Mouse (Mus musculus) induced T-regulatory cell, adult 2 months (primary cell): ENCODE results near the gene Tarbp2.
A peak's percentile ranks its signal among the peaks of the same experiment; 100 is the strongest.

ENCODE experiments used
- DNase-seq: peaks from one replicate; pipeline ENCODE4 v3.0.0-alpha.2; 2012; ENCODE audit warnings: low read depth

Tarbp2 gene

GRCm38 (mm10) chr15:102526111-102527002 is 8.4 kb downstream of the Tarbp2 start:
- DNase-seq, result no peak

- peak; percentile 47 for DNase-seq
These were observed 9.9 kb downstream of the Tarbp2 start for GRCm38 (mm10) chr15:102527936-102528335.

GRCm38 (mm10) chr15:102528396-102528795 is 10.4 kb downstream of the Tarbp2 start:
- no peak for DNase-seq

DNA sequence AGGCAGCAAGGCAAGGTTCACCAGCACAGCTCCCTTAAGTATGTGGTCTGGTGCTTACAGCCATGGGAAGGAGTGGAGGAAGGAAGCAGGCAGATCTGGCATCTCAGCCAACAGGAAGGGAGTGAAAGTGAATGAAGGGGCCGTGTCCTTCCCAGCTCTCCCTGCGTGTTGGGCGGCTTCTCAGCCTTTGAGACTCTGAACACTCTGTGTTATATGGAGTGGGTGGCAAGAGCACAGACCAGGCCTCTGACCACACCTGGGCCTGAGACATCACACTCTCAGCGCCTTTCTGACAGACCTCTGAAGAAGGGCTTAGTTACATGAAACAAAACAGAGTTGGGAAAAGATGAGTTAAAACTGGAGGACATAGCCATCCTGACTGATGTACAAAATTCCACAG is 12.6 kb downstream of the Tarbp2 start:
- DNase-seq, result no peak

- no peak for DNase-seq
These were observed 13.6 kb downstream of the Tarbp2 start for GRCm38 (mm10) chr15:102531586-102531985.

DNA sequence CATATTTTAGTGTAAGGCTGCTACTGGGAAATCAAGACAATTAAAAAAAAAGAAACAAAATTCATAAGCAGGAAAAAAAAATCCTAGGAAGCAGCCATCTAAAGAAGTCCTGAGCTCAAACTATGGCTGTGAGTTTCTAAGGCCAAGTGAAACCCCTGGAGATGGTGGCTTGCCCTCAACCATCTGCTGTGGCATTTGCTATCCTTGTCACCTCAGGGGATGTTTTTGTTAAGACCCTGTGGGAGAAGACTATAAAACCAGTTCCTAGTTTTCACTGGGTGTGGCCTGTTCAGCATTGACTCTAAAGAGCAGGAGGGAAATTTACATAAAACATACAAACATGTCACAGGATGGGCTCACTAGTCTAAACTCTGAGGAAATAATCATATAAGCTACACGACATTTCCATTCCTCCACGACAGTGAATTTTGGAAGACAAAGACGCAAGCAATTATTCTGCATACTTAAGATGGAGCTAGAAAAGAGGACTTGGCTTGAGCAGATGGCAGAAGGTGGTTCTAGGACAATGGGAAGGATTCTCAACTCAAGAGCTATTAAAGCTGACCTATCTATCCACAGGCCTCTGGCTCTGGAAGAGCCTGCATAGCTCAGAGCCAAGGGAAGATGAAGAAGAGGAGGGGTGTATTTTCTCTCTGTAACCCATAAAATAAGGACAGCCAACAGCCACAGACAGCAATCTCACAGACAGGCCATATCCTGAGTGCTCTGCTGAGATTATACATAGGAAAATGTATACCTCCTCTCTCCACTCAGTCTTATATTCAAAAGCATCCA is 14.3 kb downstream of the Tarbp2 start:
- no peak for DNase-seq

DNA sequence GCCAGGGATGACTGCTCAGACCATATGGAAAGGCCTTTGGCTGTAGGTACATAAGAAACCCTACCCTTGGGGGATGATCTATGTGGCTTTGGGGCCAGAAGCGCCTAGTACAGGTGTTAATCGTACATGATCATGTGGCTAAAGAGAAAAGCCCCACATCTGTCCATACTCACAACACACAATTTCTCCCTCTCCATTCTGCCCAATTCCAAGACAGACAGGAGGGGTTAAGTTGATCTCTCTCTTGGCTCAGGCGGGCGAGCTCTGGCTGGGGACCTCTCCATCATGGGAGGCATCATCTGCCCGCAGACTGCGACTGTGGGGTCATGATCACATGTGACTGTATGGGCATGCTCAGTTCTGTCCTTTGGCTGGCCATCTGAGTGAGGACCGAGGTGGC is 15.9 kb downstream of the Tarbp2 start:
- no peak for DNase-seq

DNA sequence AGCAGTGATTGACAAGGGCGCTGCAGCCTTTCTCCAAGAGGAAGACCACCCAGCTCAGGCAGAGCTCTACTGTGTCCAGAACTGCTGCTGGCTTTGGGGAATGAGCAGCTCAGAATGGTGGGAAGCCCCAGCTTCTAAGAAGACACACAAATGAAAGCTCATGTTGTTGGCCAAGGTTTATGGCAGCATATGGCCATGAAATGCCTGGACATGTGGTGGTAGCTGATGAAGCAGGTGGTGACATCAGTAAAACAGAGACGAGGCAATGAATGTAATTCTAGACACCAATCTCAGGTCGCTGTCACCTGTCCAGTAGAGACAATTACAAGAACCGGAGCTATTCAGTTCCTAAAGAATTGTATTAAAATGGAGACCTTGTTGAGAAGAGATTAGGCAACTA is 26.8 kb downstream of the Tarbp2 start:
- no peak for DNase-seq

DNA sequence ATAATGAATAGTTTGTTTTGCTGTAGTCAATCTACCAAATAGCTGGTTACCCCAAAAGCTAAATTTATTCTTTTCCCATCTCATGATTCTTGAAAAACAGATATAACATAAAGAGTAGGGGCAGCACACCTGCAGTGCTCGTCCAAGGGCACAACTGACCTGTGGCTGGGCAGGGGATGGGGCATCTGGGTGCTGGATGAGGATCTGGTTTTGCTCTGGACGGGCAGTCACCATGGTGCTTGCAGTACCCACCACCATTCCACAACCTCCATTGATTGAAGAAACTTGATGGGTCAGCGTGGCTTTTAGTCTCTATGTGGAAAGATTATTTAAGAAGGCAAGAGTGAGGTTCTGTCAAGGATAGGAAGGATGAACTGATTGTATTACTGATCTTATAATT is 28.3 kb downstream of the Tarbp2 start:
- no peak for DNase-seq

DNA sequence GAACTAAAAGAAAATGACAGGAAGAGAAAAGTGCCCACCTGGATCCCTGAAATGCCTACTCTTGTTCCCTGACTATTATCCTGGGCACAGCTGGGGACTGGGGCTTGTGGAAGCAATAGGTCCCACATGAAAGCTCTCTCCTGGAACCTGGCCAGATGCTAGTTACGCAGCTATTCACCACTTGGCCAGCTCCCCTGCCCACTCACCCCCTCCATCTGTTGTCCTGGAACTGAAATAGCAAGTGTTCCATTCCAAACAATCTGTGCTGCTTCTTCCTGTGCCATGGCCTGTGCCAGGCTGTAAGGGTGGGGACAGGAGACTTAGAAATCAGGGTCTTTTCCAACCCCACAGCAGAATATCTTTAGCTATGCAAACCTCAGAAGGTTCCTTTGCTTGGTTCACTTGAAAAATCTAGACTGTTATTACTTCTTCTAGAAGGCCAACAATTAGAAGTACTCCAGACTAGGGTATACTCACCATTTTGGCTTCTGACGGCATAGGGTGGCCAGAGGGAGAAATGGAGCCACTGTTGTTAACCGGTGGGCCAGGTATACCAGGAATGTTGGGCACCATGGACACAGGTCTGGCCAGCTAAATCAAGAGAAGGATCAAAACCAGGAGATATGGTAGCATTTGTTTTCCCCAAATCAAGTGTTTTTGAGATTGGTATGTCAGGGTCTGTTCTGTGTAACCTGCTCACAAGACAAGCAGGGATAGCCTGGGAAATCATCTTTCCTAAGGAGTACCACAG is 28.9 kb downstream of the Tarbp2 start:
- DNase-seq, result no peak

- no peak for DNase-seq
These were observed 29.5 kb downstream of the Tarbp2 start for GRCm38 (mm10) chr15:102547478-102547877.

DNA sequence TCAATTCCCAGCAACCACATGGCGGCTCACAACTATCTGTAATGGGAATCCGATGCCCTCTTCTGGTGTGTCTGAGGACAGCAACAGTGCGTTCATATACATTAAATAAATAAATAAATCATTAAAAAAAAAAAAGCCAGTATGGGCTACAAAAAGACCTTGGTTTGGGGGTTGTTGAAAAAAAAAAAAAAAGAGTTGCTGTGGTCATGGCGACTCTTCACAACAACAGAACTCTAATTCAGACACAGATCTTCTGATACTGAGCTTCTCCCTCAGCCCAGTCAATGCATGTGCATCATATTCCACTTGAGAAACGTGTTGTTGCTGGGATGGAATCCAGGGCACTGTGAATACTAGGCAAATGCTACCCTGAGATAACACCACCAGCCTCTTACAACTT is 34.6 kb downstream of the Tarbp2 start:
- DNase-seq, result no peak

GRCm38 (mm10) chr15:102555581-102555980 is 37.6 kb downstream of the Tarbp2 start:
- DNase-seq, result no peak

DNA sequence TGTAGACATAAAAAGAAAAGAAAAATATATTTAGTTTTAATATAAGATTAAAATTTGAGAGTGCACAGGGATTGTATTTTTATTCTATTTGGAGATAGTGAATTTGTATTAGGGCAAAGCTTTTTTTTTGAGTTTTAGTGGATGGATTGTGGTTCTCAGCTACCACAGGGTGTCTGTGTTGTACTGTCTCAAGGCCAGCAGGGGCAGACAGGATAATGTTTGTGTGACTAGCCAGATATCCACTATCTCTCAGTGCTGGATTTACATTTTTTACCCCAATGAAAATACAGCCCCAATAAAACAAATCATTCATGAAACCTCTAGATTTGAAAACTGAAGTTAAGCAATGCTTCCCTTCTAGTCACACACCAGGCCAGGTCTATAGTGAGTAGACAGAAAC is 39.6 kb downstream of the Tarbp2 start:
- DNase-seq, result no peak

DNA sequence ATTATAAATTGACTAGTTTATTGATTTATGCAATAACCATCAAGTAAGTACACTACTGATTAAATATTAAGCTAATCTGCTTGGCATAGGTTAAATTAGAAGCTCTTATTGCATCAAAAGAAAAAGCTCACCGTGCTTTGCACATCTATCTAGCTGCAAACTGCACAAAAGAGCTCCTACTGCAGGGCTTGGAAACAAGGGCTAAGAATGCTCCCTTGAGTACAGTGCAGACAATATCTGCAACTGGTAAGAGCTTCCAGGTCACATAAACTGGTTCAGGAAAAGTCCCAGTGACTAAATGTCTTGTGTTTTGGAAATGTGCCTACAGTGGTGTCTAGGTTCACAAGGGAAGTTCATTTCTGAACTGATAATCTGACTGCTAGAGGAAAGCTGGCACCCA is 44.5 kb downstream of the Tarbp2 start:
- no peak for DNase-seq

- DNase-seq, result no peak
These were observed 45.1 kb downstream of the Tarbp2 start for GRCm38 (mm10) chr15:102563061-102563460.

GRCm38 (mm10) chr15:102563681-102564080 is 45.7 kb downstream of the Tarbp2 start:
- no peak for DNase-seq

DNA sequence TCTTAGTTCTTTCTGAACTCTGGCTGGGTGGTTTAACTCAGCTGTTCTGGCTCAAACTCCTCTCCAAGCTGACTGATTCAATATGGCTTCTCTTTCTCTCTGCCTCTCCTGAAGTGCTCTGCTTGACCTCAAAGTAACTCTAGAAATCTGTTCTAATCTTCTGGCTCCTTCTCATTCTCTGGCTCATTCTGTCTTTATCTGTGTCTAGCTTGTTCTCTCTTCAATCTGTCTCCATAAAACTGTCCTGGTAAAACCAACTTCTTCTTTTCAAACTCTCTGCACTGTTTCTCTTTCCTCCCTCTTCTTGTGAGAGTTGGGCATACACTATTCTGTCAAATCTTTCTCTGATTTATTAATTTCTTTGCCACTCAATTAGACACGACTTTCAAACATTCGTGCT is 49.9 kb downstream of the Tarbp2 start:
- DNase-seq, result no peak

- DNase-seq, result no peak
These were observed 54.1 kb downstream of the Tarbp2 start for GRCm38 (mm10) chr15:102572081-102572480.
